Mouse (Mus musculus) liver, adult 2 months (tissue): ENCODE results near the gene Actr5.

ENCODE experiments used
- CTCF ChIP-seq: fragments of 200-500 bp; IDR thresholded peaks from 2 replicates; pipeline ENCODE4 v1.5.1; 2011; ENCODE audit warnings: low read depth, low read length, control low read depth
- POLR2A ChIP-seq: fragments of 200-500 bp; IDR thresholded peaks from 2 replicates; pipeline ENCODE4 v1.6.1; 2011; ENCODE audit warnings: low read length, control low read depth; ENCODE audit not compliant: insufficient read depth; ENCODE audit errors: extremely low read depth

GRCm38 (mm10) chr2:158674759-158675158, 50.1 kb downstream of the Actr5 start:
- no peak for TF ChIP-seq POLR2A
- TF ChIP-seq CTCF: no peak
